Mouse (Mus musculus) stomach, postnatal 0 days (tissue): Measurements from ENCODE around the gene Rph3a. TPM values are rescaled to one million over a fixed set of nuclear protein-coding genes. Genes with fewer than 3 reads are reported as not detected.
"Not testable (repeated sequence)": the region's sequence is repeated elsewhere in the genome, so short reads cannot be mapped to it uniquely, and the experiment has no call there.

ENCODE experiments used
- ATAC-seq: fragments of 200-750 bp; cut with Nextera tagmentation; 2 replicates; pipeline ENCODE4 v1.8.0; 2017; ENCODE audit not compliant: low FRiP score, low TSS enrichment
- DNase-seq: peaks from one replicate; pipeline ENCODE4 v3.0.0-alpha.2; 2016; ENCODE audit warnings: low spot score
- H3K27ac ChIP-seq: fragments of 300-500 bp; sonication (generic); replicated peaks from 2 replicates; pipeline ENCODE4 v1.5.1; 2014; ENCODE audit warnings: mild to moderate bottlenecking, control low read depth
- H3K27me3 ChIP-seq: fragments of 300-500 bp; sonication (generic); 2 replicates; pipeline ENCODE4 v1.6.1; 2014; ENCODE audit warnings: low read length; ENCODE audit not compliant: control insufficient read depth, insufficient read depth
- H3K36me3 ChIP-seq: fragments of 300-500 bp; sonication (generic); 2 replicates; pipeline ENCODE4 v1.6.1; 2014; ENCODE audit warnings: low read length, mixed read lengths; ENCODE audit not compliant: control insufficient read depth, insufficient read depth
- H3K4me1 ChIP-seq: fragments of 300-500 bp; sonication (generic); replicated peaks from 2 replicates; pipeline ENCODE4 v1.6.1; 2014; ENCODE audit warnings: antibody characterized with exemption; ENCODE audit not compliant: control insufficient read depth, insufficient read depth
- H3K4me2 ChIP-seq: fragments of 300-500 bp; sonication (generic); replicated peaks from 2 replicates; pipeline ENCODE4 v1.6.1; 2014; ENCODE audit warnings: low read depth, mild to moderate bottlenecking, control low read depth, moderate library complexity
- H3K4me3 ChIP-seq: fragments of 300-500 bp; sonication (generic); 2 replicates; pipeline ENCODE4 v1.5.1; 2014; ENCODE audit warnings: low read depth, low read length, control low read depth
- H3K9ac ChIP-seq: fragments of 300-500 bp; sonication (generic); 2 replicates; pipeline ENCODE4 v1.6.1; 2014; ENCODE audit warnings: mild to moderate bottlenecking, low read length, control low read depth, mixed read lengths
- H3K9me3 ChIP-seq: fragments of 300-500 bp; sonication (generic); 2 replicates; pipeline ENCODE4 v1.6.1; 2016; ENCODE audit warnings: low read length; ENCODE audit not compliant: control insufficient read depth
- CTCF ChIP-seq: IDR thresholded peaks from 2 replicates; pipeline ENCODE4 v1.5.1; 2016; ENCODE audit warnings: antibody characterized with exemption, low read depth, mild to moderate bottlenecking, moderate library complexity
- EP300 ChIP-seq: optimal IDR thresholded peaks from 2 replicates; pipeline ENCODE3; 2016; ENCODE audit warnings: antibody characterized with exemption
- WGBS: fragments of 180-500 bp; shearing (Covaris S2); extraction: QIAGEN DNeasy Blood & Tissue Kit; methylation state at CpG from one replicate; pipeline ENCODE4 v1.1.7; 2014; 5-methylcytosine and 5-hydroxymethylcytosine counted together
- polyA plus RNA-seq: library from polyadenylated mRNA; unstranded; fragments of >200 nt; fragmentation: Nextera tagmentation; extraction: Ambion mirVana; gene quantifications from 2 replicates; pipeline ENCODE4 v1.2.1, GENCODE M21; 2015

Rph3a gene
- polyA plus RNA-seq, 1 experiment from 2014 or later: 0.04 TPM

GRCm38 (mm10) chr5:120937841-120938240 is 72.1 kb downstream of the Rph3a start:
- no peak overlapping the region for H3K27ac ChIP-seq
- H3K4me3 ChIP-seq: no peak overlapping the region
- no peaks in the 10 kb centered on the region for H3K4me1 ChIP-seq
- DNase-seq: peak; percentile 19
- no peaks in the 10 kb centered on the region for H3K36me3 ChIP-seq
- H3K4me2 ChIP-seq: no peak overlapping the region
- peak; percentile 83 for ATAC-seq
- TF ChIP-seq CTCF: no peak
- no peak for TF ChIP-seq EP300
- no peaks in the 10 kb centered on the region for H3K27me3 ChIP-seq
- no peak overlapping the region for H3K9ac ChIP-seq
- no peaks in the 10 kb centered on the region for H3K9me3 ChIP-seq
- 71% methylated on average over 4 of the region's 4 CpGs for WGBS

DNA sequence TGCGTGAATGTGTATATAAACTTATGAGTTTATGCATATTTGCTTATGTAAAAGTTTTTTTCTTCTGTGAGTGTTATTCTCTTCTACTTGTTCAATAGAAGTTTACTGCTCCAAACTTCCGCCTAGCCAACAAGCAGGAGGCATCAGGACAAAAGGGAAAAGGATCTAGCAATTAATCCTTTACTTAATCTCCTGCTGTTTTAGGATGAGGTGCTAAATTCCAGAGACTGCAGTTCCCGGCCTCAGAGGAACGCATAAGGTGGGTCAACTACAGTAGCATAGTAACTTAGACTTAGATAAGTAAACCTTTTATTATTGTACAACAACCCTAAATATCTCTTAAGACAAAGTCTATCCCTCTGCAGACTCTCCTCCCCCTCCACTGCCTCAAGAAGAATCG is 75.9 kb downstream of the Rph3a start:
- no peak overlapping the region for H3K4me3 ChIP-seq
- no peaks in the 10 kb centered on the region for H3K9me3 ChIP-seq
- DNase-seq: no peak
- H3K27ac ChIP-seq: no peak overlapping the region
- 21% methylated on average over 5 of the region's 5 CpGs for WGBS
- no peaks in the 10 kb centered on the region for H3K36me3 ChIP-seq
- TF ChIP-seq CTCF: no peak
- no peak for ATAC-seq
- no peak overlapping the region for H3K9ac ChIP-seq
- no peak overlapping the region for H3K4me2 ChIP-seq
- H3K4me1 ChIP-seq: no peaks in the 10 kb centered on the region
- H3K27me3 ChIP-seq: no peaks in the 10 kb centered on the region

- no peaks in the 10 kb centered on the region for H3K27me3 ChIP-seq
- TF ChIP-seq CTCF: peak; percentile 65
- no peak for TF ChIP-seq EP300
- no peaks in the 10 kb centered on the region for H3K9me3 ChIP-seq
- 0 out of 2 replicates have a peak, but pooled peaks have one; percentile 38 for ATAC-seq
- no peak overlapping the region for H3K27ac ChIP-seq
- WGBS: 11% methylated on average over 1 of the region's 1 CpGs
- H3K4me3 ChIP-seq: no peak overlapping the region
- no peaks in the 10 kb centered on the region for H3K36me3 ChIP-seq
- no peak for DNase-seq
- no peak overlapping the region for H3K9ac ChIP-seq
- H3K4me2 ChIP-seq: no peak overlapping the region
- no peaks in the 10 kb centered on the region for H3K4me1 ChIP-seq
Observed at GRCm38 (mm10) chr5:120927036-120927435, 82.9 kb downstream of the Rph3a start.

DNA sequence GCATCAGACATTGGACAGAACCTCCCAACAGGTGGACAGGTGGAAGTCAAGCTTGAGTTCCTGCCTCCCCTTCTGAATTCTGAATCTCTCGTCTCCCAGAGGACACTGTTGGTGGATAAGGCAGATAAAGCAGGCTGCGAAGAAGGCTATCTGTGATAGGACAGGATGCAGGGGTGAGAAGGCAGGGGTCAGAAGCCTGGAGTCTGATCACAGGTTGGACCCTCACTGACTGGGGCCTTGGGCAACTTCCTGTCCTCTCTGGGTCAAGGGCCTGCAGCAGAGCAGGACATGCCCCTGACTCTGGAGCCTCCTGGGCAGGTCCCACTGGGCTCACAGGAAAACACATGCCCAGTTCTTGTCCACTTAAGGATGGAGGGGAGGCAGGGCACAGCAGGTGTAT is 83.6 kb downstream of the Rph3a start:
- ATAC-seq, H3K27ac ChIP-seq, DNase-seq, H3K4me3 ChIP-seq, H3K36me3 ChIP-seq, H3K4me2 ChIP-seq, H3K27me3 ChIP-seq, H3K4me1 ChIP-seq, H3K9me3 ChIP-seq, H3K9ac ChIP-seq: not testable (repeated sequence)
- 57% methylated on average over 2 of the region's 2 CpGs for WGBS

DNA sequence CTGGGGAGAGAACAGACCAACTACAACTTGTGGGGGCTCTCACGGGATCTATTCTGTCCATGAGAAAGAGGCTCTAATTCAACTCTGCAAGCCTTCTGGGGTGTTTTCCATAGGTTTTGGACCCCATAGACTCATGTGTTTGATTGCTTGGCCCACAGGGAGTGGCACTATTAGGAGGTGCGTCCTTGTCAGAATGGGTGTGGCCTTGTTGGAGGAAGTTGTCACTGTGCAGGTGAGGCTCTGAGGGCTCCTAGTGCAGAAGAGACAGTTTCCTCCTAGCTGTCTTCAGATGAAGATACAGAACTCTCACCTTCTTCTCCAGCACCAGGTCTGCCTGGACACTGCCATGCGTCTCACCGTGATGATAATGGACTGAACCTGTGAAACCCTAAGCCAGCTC is 85.4 kb downstream of the Rph3a start:
- not testable (repeated sequence) for H3K4me1 ChIP-seq, H3K9ac ChIP-seq, H3K9me3 ChIP-seq, DNase-seq, ATAC-seq, H3K4me3 ChIP-seq, H3K27me3 ChIP-seq, H3K27ac ChIP-seq, H3K4me2 ChIP-seq, H3K36me3 ChIP-seq
- 67% methylated on average over 4 of the region's 4 CpGs for WGBS

GRCm38 (mm10) chr5:120923969-120924368 is 85.9 kb downstream of the Rph3a start:
- H3K27ac ChIP-seq: no peak overlapping the region
- no peak overlapping the region for H3K9ac ChIP-seq
- no peak overlapping the region for H3K4me2 ChIP-seq
- H3K4me1 ChIP-seq: no peaks in the 10 kb centered on the region
- H3K4me3 ChIP-seq: no peak overlapping the region
- DNase-seq (no peak), ATAC-seq (0 out of 2 replicates have a peak, but pooled peaks have one; percentile 81)
- TF ChIP-seq EP300 (no peak), CTCF (no peak)
- no peaks in the 10 kb centered on the region for H3K27me3 ChIP-seq
- no peaks in the 10 kb centered on the region for H3K36me3 ChIP-seq
- 31% methylated on average over 4 of the region's 4 CpGs for WGBS
- H3K9me3 ChIP-seq: no peaks in the 10 kb centered on the region
